Mouse (Mus musculus): ENCODE measurements at regions not wholly inside any gene's neighbourhood (a gene's known extent, or its start where the extent isn't known, plus 50 kb on each side); places are given as distances from the start of the nearest gene placed in this dataset.

- no peak for TF ChIP-seq POLR2A (IDR thresholded peaks at IDR 0.05; ENCODE audit: insufficient read depth, low read depth, low read length)
- TF ChIP-seq CTCF (IDR thresholded peaks at IDR 0.05), result no peak
- TF ChIP-seq EP300 (IDR thresholded peaks at IDR 0.05; ENCODE audit: insufficient read depth, low read depth, low read length), result no peak
Observed at GRCm38 (mm10) chr14:67145046-67145445, 1136.0 kb upstream of the Gulo start.
